Mouse (Mus musculus): ENCODE data around the gene Defa30.
"Not testable (repeated sequence)": the region's sequence is repeated elsewhere in the genome, so short reads cannot be mapped to it uniquely, and the experiment has no call there.

The Defa30 gene

GRCm38 (mm10) chr8:21134342-21134741 lies at the start of gene Defa30:
TSS of gene Defa30 (plus strand) at chr8:21134642.
- not testable (repeated sequence) for DNase-seq (ENCODE audit: low read depth, low spot score)

GRCm38 (mm10) chr8:21093106-21093505 lies 41.3 kb upstream of the Defa30 start:
- no peak for DNase-seq (ENCODE audit: low read depth, low spot score)

- not testable (repeated sequence) for DNase-seq (ENCODE audit: low read depth, low spot score)
Observed at GRCm38 (mm10) chr8:21095950-21096349, 38.5 kb upstream of the Defa30 start, which contains the start of gene Gm14851. TSS of gene Gm14851 (minus strand) at chr8:21096050.

DNA sequence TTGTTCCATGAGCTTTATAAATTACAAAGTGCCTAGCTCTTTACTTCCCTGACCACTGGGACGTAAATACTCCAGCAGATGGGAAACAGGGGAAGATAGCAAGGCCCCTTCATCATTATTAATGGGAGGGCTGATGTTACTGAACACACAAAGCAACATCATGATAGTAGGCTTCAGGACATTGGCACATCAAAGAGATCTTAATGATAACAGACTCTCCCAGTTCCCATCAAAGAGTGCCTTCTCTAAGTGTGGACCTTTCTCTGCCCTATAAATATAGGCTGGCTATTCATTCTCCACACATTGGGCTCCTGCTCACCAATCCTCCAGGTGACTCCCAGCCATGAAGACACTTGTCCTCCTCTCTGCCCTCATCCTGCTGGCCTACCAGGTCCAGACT lies 27.5 kb downstream of the Defa30 start, which contains the start of gene Defa22:
Defa22 (plus strand) TSS at position 301 of the 400 bp plus-strand sequence.
- not testable (repeated sequence) for DNase-seq (ENCODE audit: low read depth, low spot score)

Data from c-Kit-negative CD71-positive TER-119-positive erythroid progenitor cells, embryonic 14.5 days (primary cell).